Mouse (Mus musculus): ENCODE data around the gene Gm21258.
"Not testable (repeated sequence)": the region's sequence is repeated elsewhere in the genome, so short reads cannot be mapped to it uniquely, and the experiment has no call there.

Gene Gm21258

GRCm38 (mm10) chrY:52779740-52780139, at the start of gene Gm21258:
Gene Gm21258, plus strand, starts transcription at chrY:52780040.
- not testable (repeated sequence) for DNase-seq (ENCODE audit: low spot score)
